Mouse (Mus musculus) cortical plate, adult 2 months (tissue): ENCODE measurements at regions not wholly inside any gene's neighbourhood (a gene's known extent, or its start where the extent isn't known, plus 50 kb on each side); places are given as distances from the start of the nearest gene placed in this dataset.

Experiments used
- H3K27ac ChIP-seq: fragments of 200-500 bp; 2 replicates; pipeline ENCODE4 v1.5.1; 2012; ENCODE audit warnings: low read length, control low read depth, inconsistent platforms; ENCODE audit not compliant: insufficient read depth
- H3K4me1 ChIP-seq: fragments of 200-500 bp; 2 replicates; pipeline ENCODE4 v1.6.1; 2011; ENCODE audit warnings: low read length; ENCODE audit not compliant: control insufficient read depth, insufficient read depth
- H3K4me3 ChIP-seq: fragments of 200-500 bp; 2 replicates; pipeline ENCODE4 v1.5.1; 2011; ENCODE audit warnings: mild to moderate bottlenecking, low read length, control low read depth; ENCODE audit not compliant: insufficient read depth
- CTCF ChIP-seq: fragments of 200-500 bp; IDR thresholded peaks from 2 replicates; pipeline ENCODE4 v1.5.1; 2011; ENCODE audit warnings: mild to moderate bottlenecking, control low read depth, low read length; ENCODE audit not compliant: insufficient read depth; ENCODE audit errors: extremely low read depth
- POLR2A ChIP-seq: fragments of 200-500 bp; IDR thresholded peaks from 2 replicates; pipeline ENCODE4 v1.6.1; 2011; ENCODE audit warnings: mild to moderate bottlenecking, low read length, control low read depth; ENCODE audit not compliant: insufficient read depth; ENCODE audit errors: extremely low read depth

GRCm38 (mm10) chr8:87095211-87095610 lies 210.2 kb upstream of the N4bp1 start:
- no peak for TF ChIP-seq POLR2A
- no peak for TF ChIP-seq CTCF
- Histone ChIP-seq H3K4me1 (no peaks in the 10 kb centered on the region), H3K4me3 (no peak overlapping the region), H3K27ac (no peak overlapping the region)

DNA sequence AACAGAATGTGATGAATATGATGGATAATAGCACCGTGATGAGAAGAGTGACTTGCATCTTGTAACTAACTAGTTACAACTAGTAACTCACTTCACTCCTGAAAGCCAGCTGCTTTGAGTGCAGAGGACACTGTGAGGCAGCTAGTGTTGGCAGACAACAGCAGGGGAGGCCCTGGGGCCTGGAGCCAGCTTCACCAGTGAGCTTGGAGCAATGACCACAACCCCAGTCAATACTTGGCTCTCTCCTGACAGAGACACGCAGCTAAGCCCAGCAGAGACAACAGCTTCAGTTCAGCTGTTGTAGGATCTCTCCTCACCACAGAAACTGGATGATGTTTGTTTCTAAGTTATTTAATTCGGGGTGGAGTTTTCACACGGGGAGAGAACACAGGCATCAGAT lies 209.6 kb upstream of the N4bp1 start:
- no peaks in the 10 kb centered on the region for H3K4me1 ChIP-seq
- H3K27ac ChIP-seq: no peak overlapping the region
- H3K4me3 ChIP-seq: no peak overlapping the region
- TF ChIP-seq POLR2A: no peak
- no peak for TF ChIP-seq CTCF

- H3K4me3 ChIP-seq: no peak overlapping the region
- no peak overlapping the region for H3K27ac ChIP-seq
- H3K4me1 ChIP-seq: no peaks in the 10 kb centered on the region
- no peak for TF ChIP-seq POLR2A
- no peak for TF ChIP-seq CTCF
Measured at GRCm38 (mm10) chr8:87093716-87094115, 208.7 kb upstream of the N4bp1 start.

GRCm38 (mm10) chr8:87093081-87093480 lies 208.0 kb upstream of the N4bp1 start:
- no peak overlapping the region for H3K27ac ChIP-seq

GRCm38 (mm10) chr8:87087451-87088095 lies 202.5 kb upstream of the N4bp1 start:
- Histone ChIP-seq H3K27ac (no peak overlapping the region), H3K4me1 (no peaks in the 10 kb centered on the region), H3K4me3 (no peak overlapping the region)
- no peak for TF ChIP-seq CTCF
- TF ChIP-seq POLR2A: no peak

More at GRCm38 (mm10) chr8:87093081-87093480, 208.0 kb upstream of the N4bp1 start:
- no peaks in the 10 kb centered on the region for H3K4me1 ChIP-seq
- H3K4me3 ChIP-seq: no peak overlapping the region
- no peak for TF ChIP-seq POLR2A
- TF ChIP-seq CTCF: no peak

DNA sequence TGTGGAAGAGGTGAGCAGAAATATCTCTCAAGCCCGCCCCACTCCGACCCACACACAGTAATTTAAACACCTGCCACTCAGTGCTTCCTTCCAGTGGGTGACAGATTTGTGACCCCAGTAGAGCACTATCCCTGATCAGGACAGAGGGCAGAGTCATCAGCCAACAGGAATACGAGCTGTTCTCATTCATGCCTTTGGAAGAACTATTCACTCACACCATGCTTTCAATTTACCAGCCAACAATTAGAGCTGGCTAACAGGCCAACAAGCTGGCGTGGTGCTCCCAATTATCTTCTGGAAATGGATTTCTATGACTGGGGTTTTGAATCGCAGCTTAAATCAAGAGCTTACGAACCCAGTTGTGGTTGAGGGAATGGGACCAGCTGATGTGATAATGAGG lies 193.2 kb upstream of the N4bp1 start:
- H3K27ac ChIP-seq: no peak overlapping the region
- no peak overlapping the region for H3K4me3 ChIP-seq
- TF ChIP-seq POLR2A (no peak), CTCF (no peak)
- no peaks in the 10 kb centered on the region for H3K4me1 ChIP-seq

DNA sequence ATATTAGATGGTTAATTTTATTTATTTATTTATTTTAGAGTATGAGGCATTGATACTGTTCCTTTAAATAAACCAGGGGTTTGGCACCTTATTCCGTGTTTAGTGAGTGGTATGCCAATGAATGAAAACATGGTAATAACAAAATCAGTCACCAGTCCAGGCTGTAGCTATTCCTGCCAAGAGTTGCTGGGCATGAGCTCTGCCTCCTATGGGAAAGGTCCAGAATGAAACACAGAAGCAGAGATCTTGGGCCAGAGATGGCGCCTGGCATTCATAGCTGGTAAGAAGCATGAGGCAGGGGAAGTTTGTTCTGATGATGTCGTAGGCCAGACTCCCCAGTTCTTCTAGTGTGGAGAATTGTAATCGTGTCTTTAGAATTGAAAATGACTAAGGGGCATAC lies 190.9 kb upstream of the N4bp1 start:
- no peaks in the 10 kb centered on the region for H3K4me1 ChIP-seq
- TF ChIP-seq POLR2A: no peak
- no peak for TF ChIP-seq CTCF
- no peak overlapping the region for H3K27ac ChIP-seq
- no peak overlapping the region for H3K4me3 ChIP-seq

- TF ChIP-seq POLR2A (no peak), CTCF (no peak)
- H3K4me1 ChIP-seq: no peaks in the 10 kb centered on the region
- no peak overlapping the region for H3K27ac ChIP-seq
- H3K4me3 ChIP-seq: no peak overlapping the region
Measured at GRCm38 (mm10) chr8:87071224-87071623, 186.2 kb upstream of the N4bp1 start.

DNA sequence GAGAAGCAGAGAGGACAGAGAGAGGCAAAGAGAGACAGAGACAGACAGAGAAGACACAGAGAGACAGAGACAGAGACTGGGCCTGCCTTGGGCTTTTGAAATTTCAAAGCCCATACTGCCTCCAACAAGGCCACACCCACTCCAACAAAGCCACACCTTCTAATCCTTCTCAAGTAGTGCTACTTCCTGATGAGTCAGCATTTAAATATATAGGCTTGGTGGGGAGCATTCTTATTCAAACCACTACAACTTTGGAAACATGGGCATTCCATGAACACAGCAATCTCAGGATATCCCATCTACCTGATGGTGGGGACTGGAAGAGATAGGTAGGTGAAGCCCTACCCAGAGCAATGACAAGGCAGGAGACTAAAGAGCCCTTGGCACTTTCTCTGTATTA lies 182.0 kb upstream of the N4bp1 start:
- Histone ChIP-seq H3K4me1 (no peaks in the 10 kb centered on the region), H3K4me3 (no peak overlapping the region), H3K27ac (no peak overlapping the region)
- TF ChIP-seq CTCF: no peak
- no peak for TF ChIP-seq POLR2A

GRCm38 (mm10) chr8:87064768-87065167 lies 179.7 kb upstream of the N4bp1 start:
- H3K27ac ChIP-seq: no peak overlapping the region
- H3K4me3 ChIP-seq: no peak overlapping the region
- H3K4me1 ChIP-seq: no peaks in the 10 kb centered on the region
- TF ChIP-seq CTCF: no peak
- no peak for TF ChIP-seq POLR2A

- Histone ChIP-seq H3K4me3 (no peak overlapping the region), H3K4me1 (no peaks in the 10 kb centered on the region), H3K27ac (no peak overlapping the region)
- TF ChIP-seq POLR2A (no peak), CTCF (no peak)
Measured at GRCm38 (mm10) chr8:87064250-87064747, 179.2 kb upstream of the N4bp1 start.
